Comparison of ENCODE assay signal across 17 mouse cellular contexts in genomic region chr17:4999256-4999655, GRCm38 (mm10). TPM values are rescaled to one million over a fixed set of nuclear protein-coding genes. Genes with fewer than 3 reads are reported as not detected.
DNase-seq lines count a peak whose midpoint lies in the region; ATAC-seq and TF ChIP-seq lines count a peak whose summit lies in the region.
"Had no signal": no experiment of that assay in that cellular context is flagged by ENCODE, and none has a peak within 500 bp of the region (broad histone marks: within the 10 kb centered on the region; RNA-seq: fewer than 3 reads in every experiment).

No protein-coding gene starts in this region.

- H3K79me2 ChIP-seq in MEL (ENCODE audit: control insufficient read depth, insufficient read depth, low read length, poor library complexity), result peaks cover 76% of the 10 kb centered on the region

- peaks cover 7 to 10% of the 10 kb centered on the region in 2 experiments; a peak in 3 of 4 replicates for H3K4me1 ChIP-seq in MEL (ENCODE audit: control insufficient read depth in 1 of 2, insufficient read depth in 2 of 2, low read length in 2 of 2)
- H3K4me1 ChIP-seq in forebrain, postnatal 0 days (ENCODE audit: insufficient read depth), result peaks cover 19% of the 10 kb centered on the region
- H3K4me1 ChIP-seq in midbrain, postnatal 0 days (ENCODE audit: insufficient read depth, low read length), result 0 out of 2 replicates have a peak, but pooled peaks cover 8% of the 10 kb centered on the region

- intact Hi-C loops in left cerebral cortex, postnatal 25 days (cut with DNase I), result loop anchor here (5.0 to 10.0 kb wide), 2 partner anchors 188 to 396 kb away; no protein-coding TSS in a partner anchor

- DNase-seq in layer of hippocampus, adult 2 months (ENCODE audit: low spot score in 2 of 2), result no peak
- DNase-seq in layer of hippocampus, postnatal 14 days (ENCODE audit: low spot score in 2 of 2), result no peak
- DNase-seq in MEL (ENCODE audit: low read depth, low spot score), result peak; percentile 17
- no peak for DNase-seq in forebrain, postnatal 0 days
- DNase-seq in midbrain, postnatal 0 days (ENCODE audit: low spot score), result no peak
- no peak for DNase-seq in thymus, postnatal 10 days (ENCODE audit: low spot score in 2 of 2)
- DNase-seq in left cerebral cortex, postnatal 25 days (ENCODE audit: low spot score in 2 of 2), result no peak
- DNase-seq in embryo, embryonic 9.5 days (ENCODE audit: extremely low spot score), result no peak
- DNase-seq: cerebellum, adult 2 months; gastrocnemius, postnatal 36 days; kidney, postnatal 10 days; lung, adult 2 months; right cerebral cortex, adult 18-20 months had no signal

- ATAC-seq in forebrain, postnatal 0 days, result no peak
- no peak for ATAC-seq in midbrain, postnatal 0 days (ENCODE audit: low FRiP score)
- ATAC-seq: Patski had no signal

- no peak for TF ChIP-seq POLR2A in MEL (IDR thresholded peaks at IDR 0.05; ENCODE audit: control insufficient read depth in 1 of 2, insufficient read depth in 1 of 2, low read depth in 1 of 2, low read length in 2 of 2, poor library complexity in 1 of 2)

- TF ChIP-seq CTCF in layer of hippocampus, adult 2 months (conservative IDR thresholded peaks at IDR 0.05), result no peak
- TF ChIP-seq CTCF in MEL (IDR thresholded peaks at IDR 0.05 in 2 of 3, conservative IDR thresholded peaks at IDR 0.05 in 1 of 3; ENCODE audit: control insufficient read depth in 1 of 3, insufficient read depth in 1 of 3, low read depth in 2 of 3, low read length in 3 of 3, poor library complexity in 1 of 3, severe bottlenecking in 1 of 3), result no peak
- TF ChIP-seq CTCF in forebrain, postnatal 0 days (IDR thresholded peaks at IDR 0.05; ENCODE audit: low read depth), result no peak
- no peak for TF ChIP-seq CTCF in midbrain, postnatal 0 days (IDR thresholded peaks at IDR 0.05)

- H3K4me2 ChIP-seq in forebrain, postnatal 0 days (ENCODE audit: low read depth), result peak overlapping the region; percentile 44
- H3K4me2 ChIP-seq in midbrain, postnatal 0 days (ENCODE audit: low read depth, low read length, poor library complexity, severe bottlenecking), result peak overlapping the region; percentile 36

- H3K9me3 ChIP-seq in MEL (replicated peaks; ENCODE audit: insufficient read depth, low read length), result no peaks in the 10 kb centered on the region
- no peaks in the 10 kb centered on the region for H3K9me3 ChIP-seq in forebrain, postnatal 0 days (ENCODE audit: low read length)
- no peaks in the 10 kb centered on the region for H3K9me3 ChIP-seq in midbrain, postnatal 0 days (ENCODE audit: low read length)
- H3K9me3 ChIP-seq: heart, embryonic 13.5 days; limb, embryonic 15.5 days; megakaryocyte, embryonic 14.5 days had no signal

- peak overlapping the region; percentile 100 for H3K27ac ChIP-seq in layer of hippocampus, adult 2 months
- no peak overlapping the region for H3K27ac ChIP-seq in MEL (ENCODE audit: control insufficient read depth, low read depth, low read length)
- H3K27ac ChIP-seq in forebrain, postnatal 0 days (ENCODE audit: low read depth, low read length), result no peak overlapping the region
- no peak overlapping the region for H3K27ac ChIP-seq in midbrain, postnatal 0 days (ENCODE audit: low read depth, low read length)
- H3K27ac ChIP-seq: heart, embryonic 13.5 days; limb, embryonic 15.5 days had no signal

- peaks cover 0 to 23% of the 10 kb centered on the region in 2 experiments; a peak in 2 of 4 replicates for H3K36me3 ChIP-seq in MEL (ENCODE audit: control insufficient read depth in 1 of 2, insufficient read depth in 2 of 2, low read length in 2 of 2)
- no peaks in the 10 kb centered on the region for H3K36me3 ChIP-seq in forebrain, postnatal 0 days (ENCODE audit: insufficient read depth)
- no peaks in the 10 kb centered on the region for H3K36me3 ChIP-seq in midbrain, postnatal 0 days (ENCODE audit: insufficient read depth, low read length)
- H3K36me3 ChIP-seq: heart, embryonic 13.5 days; limb, embryonic 15.5 days had no signal

- H3K9ac ChIP-seq in MEL (ENCODE audit: control insufficient read depth, low read depth, low read length, poor library complexity, severe bottlenecking), result no peak overlapping the region
- no peak overlapping the region; the same call in 1 of the 2 replicates for H3K9ac ChIP-seq in forebrain, postnatal 0 days
- H3K9ac ChIP-seq in midbrain, postnatal 0 days (replicated peaks; ENCODE audit: low read length, poor library complexity, severe bottlenecking), result no peak overlapping the region
- H3K9ac ChIP-seq: heart, embryonic 13.5 days; limb, embryonic 15.5 days had no signal

- peak overlapping the region; percentile 80 for H3K4me3 ChIP-seq in layer of hippocampus, adult 2 months
- peak overlapping the region in 1 of 2 experiments; percentile 98; a peak in 1 of 4 replicates for H3K4me3 ChIP-seq in MEL (ENCODE audit: control insufficient read depth in 1 of 2, insufficient read depth in 1 of 2, low read depth in 2 of 2, low read length in 2 of 2)
- peak overlapping the region; percentile 7; the same call in 1 of the 2 replicates for H3K4me3 ChIP-seq in forebrain, postnatal 0 days (ENCODE audit: low read depth, low read length)
- H3K4me3 ChIP-seq in midbrain, postnatal 0 days (ENCODE audit: low read depth, low read length), result peak overlapping the region; percentile 20; the same call in 1 of the 2 replicates
- H3K4me3 ChIP-seq: megakaryocyte, embryonic 14.5 days had no signal

- TF ChIP-seq RAD21 in MEL (IDR thresholded peaks at IDR 0.05; ENCODE audit: low read depth, low read length), result no peak

- WGBS in forebrain, postnatal 0 days, result 79% methylated on average over 1 of the region's 1 CpGs
- 65% methylated on average over 1 of the region's 1 CpGs for WGBS in midbrain, postnatal 0 days

- no peaks in the 10 kb centered on the region; a peak in 1 of 4 replicates for H3K27me3 ChIP-seq in MEL (ENCODE audit: control insufficient read depth in 1 of 2, insufficient read depth in 2 of 2, low read length in 2 of 2)
- no peaks in the 10 kb centered on the region for H3K27me3 ChIP-seq in forebrain, postnatal 0 days (ENCODE audit: insufficient read depth, low read length)
- H3K27me3 ChIP-seq in midbrain, postnatal 0 days (ENCODE audit: insufficient read depth, low read length), result no peaks in the 10 kb centered on the region
- H3K27me3 ChIP-seq: heart, embryonic 13.5 days; limb, embryonic 15.5 days; megakaryocyte, embryonic 14.5 days; Patski had no signal

- no peak for TF ChIP-seq EP300 in MEL (IDR thresholded peaks at IDR 0.05; ENCODE audit: low read depth in 1 of 2, low read length in 2 of 2)

TF ChIP-seq in MEL, 35 proteins besides CTCF, POLR2A, EP300 and RAD21:
- TF ChIP-seq MEF2A (IDR thresholded peaks at IDR 0.05; ENCODE audit: extremely low read depth, insufficient replicate concordance, low read depth, low read length, poor library complexity, severe bottlenecking) (no peak), MAZ (IDR thresholded peaks at IDR 0.05; ENCODE audit: low read depth, low read length) (no peak), MXI1 (IDR thresholded peaks at IDR 0.05; ENCODE audit: low read depth, low read length) (no peak), GATA1 (IDR thresholded peaks at IDR 0.05; ENCODE audit: low read depth, low read length) (0 out of 2 replicates have a peak, but pooled peaks have one; percentile 15), ELF1 (IDR thresholded peaks at IDR 0.05; ENCODE audit: low read depth, low read length) (no peak), TBP (IDR thresholded peaks at IDR 0.05; ENCODE audit: low read depth, low read length) (no peak)

RNA-seq across cellular contexts. Expression of gene Arid1b, which starts 5.1 kb away (rescaled TPM):
- total RNA-seq in layer of hippocampus, adult 2 months (2021), result 100 to 1,000 TPM; 114 to 119 TPM
- total RNA-seq in layer of hippocampus, postnatal 14 days (2021), result 10 to 100 TPM; 83.5 to 95.2 TPM
- 13.3 and 13.4 TPM in 2 replicates for total RNA-seq in MEL (2012; rRNA removed)
- 10 to 100 TPM in 1 of 2 experiments, not detected in 1; 17.4 TPM for polyA plus RNA-seq in MEL (2012; ENCODE audit: insufficient read depth in 1 of 2, insufficient read length in 2 of 2, low read depth in 1 of 2, low replicate concordance in 2 of 2, missing spikeins in 1 of 2)
- 40.5 and 51.6 TPM in 2 replicates for total RNA-seq in forebrain, postnatal 0 days (2014; rRNA removed)
- polyA plus RNA-seq in forebrain, postnatal 0 days (2015; fragmentation: Nextera tagmentation; extraction: Ambion mirVana), result 8.0 and 10.5 TPM in 2 replicates
- 62.0 and 73.3 TPM in 2 replicates for total RNA-seq in midbrain, postnatal 0 days (2014; rRNA removed)
- polyA plus RNA-seq in midbrain, postnatal 0 days (2015; fragmentation: Nextera tagmentation; extraction: Ambion mirVana), result 10.1 and 11.9 TPM in 2 replicates
- 10 to 100 TPM; 73.6 to 79.6 TPM for total RNA-seq in left cerebral cortex, postnatal 25 days (2021)
